Mouse (Mus musculus): ENCODE measurements around the gene Amer2. TPM values are rescaled to one million over a fixed set of nuclear protein-coding genes. Genes with fewer than 3 reads are reported as not detected.
"Not testable (repeated sequence)": the region's sequence is repeated elsewhere in the genome, so short reads cannot be mapped to it uniquely, and the experiment has no call there.

The Amer2 gene
- polyA plus RNA-seq (2016; fragmentation: Nextera tagmentation; extraction: Ambion mirVana): 8.2 and 13.5 TPM in 2 replicates

- no peaks in the 10 kb centered on the region for H3K36me3 ChIP-seq
- H3K4me1 ChIP-seq (replicated peaks): peaks cover 30% of the 10 kb centered on the region
- H3K27ac ChIP-seq: no peak within 1 kb of the TSS
- H3K4me3 ChIP-seq: no peak within 1 kb of the TSS
- 74% methylated on average over 1 of the region's 1 CpGs for WGBS
- no peaks in the 10 kb centered on the region for H3K9me3 ChIP-seq
- DNase-seq (ENCODE audit: low spot score): no peak
- H3K27me3 ChIP-seq (ENCODE audit: insufficient read depth, poor library complexity, severe bottlenecking): peaks cover 14% of the 10 kb centered on the region
These were observed at the start of gene Amer2 for GRCm38 (mm10) chr14:60372821-60373309. Amer2 (plus strand) TSS chr14:60373259.

GRCm38 (mm10) chr14:60340001-60340400 lies 33.1 kb upstream of the Amer2 start:
- H3K4me3 ChIP-seq; H3K9me3 ChIP-seq; H3K4me1 ChIP-seq (replicated peaks); H3K36me3 ChIP-seq; H3K27ac ChIP-seq; H3K27me3 ChIP-seq (ENCODE audit: insufficient read depth, poor library complexity, severe bottlenecking); DNase-seq (ENCODE audit: low spot score): not testable (repeated sequence)
- 90% methylated on average over 5 of the region's 5 CpGs for WGBS

DNA sequence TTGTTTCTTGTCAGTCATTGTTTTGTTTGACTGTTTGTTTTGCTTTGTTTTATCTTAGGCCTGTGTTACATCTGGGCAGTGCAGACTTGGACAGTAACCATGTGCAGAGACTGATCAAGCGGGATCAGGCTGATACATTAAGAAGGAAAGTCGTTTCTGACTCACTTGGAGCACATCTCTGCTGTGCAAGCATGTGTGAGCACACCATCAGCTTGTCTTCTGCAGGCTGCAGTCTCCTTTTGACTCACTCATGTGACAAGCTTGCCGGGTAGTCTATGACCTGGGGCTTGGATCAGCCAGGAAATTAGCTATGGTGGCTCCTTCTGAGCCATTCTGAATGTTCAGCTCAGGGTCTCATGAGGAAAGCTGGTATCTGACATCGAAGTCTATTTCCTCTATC lies 32.5 kb upstream of the Amer2 start:
- H3K27me3 ChIP-seq (ENCODE audit: insufficient read depth, poor library complexity, severe bottlenecking): no peaks in the 10 kb centered on the region
- DNase-seq (ENCODE audit: low spot score): no peak
- no peaks in the 10 kb centered on the region for H3K36me3 ChIP-seq
- no peak overlapping the region for H3K27ac ChIP-seq
- WGBS: 80% methylated on average over 4 of the region's 4 CpGs
- no peaks in the 10 kb centered on the region for H3K9me3 ChIP-seq
- H3K4me1 ChIP-seq (replicated peaks): no peaks in the 10 kb centered on the region
- H3K4me3 ChIP-seq: no peak overlapping the region

DNA sequence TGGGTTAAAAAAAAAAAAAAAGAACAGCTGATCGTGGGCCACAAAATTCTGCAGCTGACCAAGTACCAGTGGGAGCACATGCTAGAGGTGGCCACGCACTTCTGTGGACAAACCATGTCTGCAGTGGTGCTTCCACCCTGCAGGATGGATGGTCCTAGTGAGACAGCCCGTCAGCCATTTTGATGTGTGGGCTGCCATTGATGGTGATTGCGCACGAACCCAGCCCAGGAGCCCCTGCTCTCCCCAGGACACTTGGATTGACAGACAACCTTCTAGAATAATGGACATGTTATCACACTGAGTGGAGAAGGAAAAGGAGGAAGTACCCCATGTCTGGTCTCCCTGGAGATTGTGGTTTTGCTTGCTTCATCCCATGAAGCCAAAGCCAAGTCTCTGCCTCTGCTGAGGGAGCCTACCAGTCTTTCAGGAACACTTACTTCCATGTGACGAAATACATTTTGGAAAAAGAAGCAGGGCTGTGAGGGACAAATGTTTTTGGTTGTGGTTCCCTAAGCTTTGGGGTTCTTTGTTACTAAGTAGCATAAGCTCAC lies 27.7 kb upstream of the Amer2 start:
- H3K4me1 ChIP-seq (replicated peaks): no peaks in the 10 kb centered on the region
- no peak for DNase-seq (ENCODE audit: low spot score)
- no peak overlapping the region for H3K4me3 ChIP-seq
- H3K27ac ChIP-seq: no peak overlapping the region
- no peaks in the 10 kb centered on the region for H3K9me3 ChIP-seq
- WGBS: 92% methylated on average over 6 of the region's 6 CpGs
- H3K27me3 ChIP-seq (ENCODE audit: insufficient read depth, poor library complexity, severe bottlenecking): no peaks in the 10 kb centered on the region
- H3K36me3 ChIP-seq: no peaks in the 10 kb centered on the region

DNA sequence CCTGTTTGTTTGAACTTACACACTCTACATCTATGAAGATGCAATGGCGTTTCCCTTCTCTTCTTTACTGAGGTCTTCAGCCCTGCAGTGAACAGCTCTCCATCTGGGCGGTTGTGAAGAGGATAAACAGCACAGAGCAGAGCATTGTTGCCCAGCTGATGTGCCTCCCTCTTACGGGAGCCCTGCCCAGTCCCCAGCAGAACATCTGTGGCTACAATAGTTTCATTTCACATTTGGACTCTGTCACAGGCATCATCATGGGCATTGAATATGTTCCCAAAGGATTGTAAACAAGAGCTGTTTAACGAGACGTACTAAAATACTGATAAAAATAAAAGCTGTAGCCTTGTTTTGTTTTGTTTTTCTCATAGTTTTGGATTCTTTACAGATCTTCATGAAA lies 14.7 kb upstream of the Amer2 start:
- Histone ChIP-seq H3K4me1 (replicated peaks) (peaks cover 7% of the 10 kb centered on the region), H3K9me3 (no peaks in the 10 kb centered on the region), H3K4me3 (no peak overlapping the region), H3K27me3 (ENCODE audit: insufficient read depth, poor library complexity, severe bottlenecking) (no peaks in the 10 kb centered on the region), H3K27ac (no peak overlapping the region), H3K36me3 (no peaks in the 10 kb centered on the region)
- DNase-seq (ENCODE audit: low spot score): no peak
- whole genome bisulfite sequencing: 85% methylated on average over 5 of the region's 5 CpGs

GRCm38 (mm10) chr14:60361380-60362212 lies 11.5 kb upstream of the Amer2 start:
- Histone ChIP-seq H3K4me3 (no peak overlapping the region), H3K27ac (no peak overlapping the region), H3K27me3 (ENCODE audit: insufficient read depth, poor library complexity, severe bottlenecking) (no peaks in the 10 kb centered on the region), H3K36me3 (no peaks in the 10 kb centered on the region), H3K9me3 (no peaks in the 10 kb centered on the region), H3K4me1 (replicated peaks) (peaks cover 7% of the 10 kb centered on the region)
- no peak for DNase-seq (ENCODE audit: low spot score)
- WGBS: 69% methylated on average over 9 of the region's 9 CpGs

- no peak for DNase-seq (ENCODE audit: low spot score)
- Histone ChIP-seq H3K27me3 (ENCODE audit: insufficient read depth, poor library complexity, severe bottlenecking) (no peaks in the 10 kb centered on the region), H3K4me3 (no peak overlapping the region), H3K4me1 (replicated peaks) (peaks cover 23% of the 10 kb centered on the region), H3K27ac (no peak overlapping the region), H3K36me3 (no peaks in the 10 kb centered on the region), H3K9me3 (no peaks in the 10 kb centered on the region)
- whole genome bisulfite sequencing: 65% methylated on average over 1 of the region's 1 CpGs
These were observed 6.3 kb upstream of the Amer2 start for GRCm38 (mm10) chr14:60366729-60367128.

- H3K4me3 ChIP-seq: no peak overlapping the region
- no peaks in the 10 kb centered on the region for H3K27me3 ChIP-seq (ENCODE audit: insufficient read depth, poor library complexity, severe bottlenecking)
- H3K4me1 ChIP-seq (replicated peaks): peaks cover 21% of the 10 kb centered on the region
- H3K27ac ChIP-seq: no peak overlapping the region
- no peak for DNase-seq (ENCODE audit: low spot score)
- WGBS: 66% methylated on average over 9 of the region's 9 CpGs
- no peaks in the 10 kb centered on the region for H3K9me3 ChIP-seq
- no peaks in the 10 kb centered on the region for H3K36me3 ChIP-seq
These were observed 4.0 kb upstream of the Amer2 start for GRCm38 (mm10) chr14:60368769-60369666.

- Histone ChIP-seq H3K4me3 (no peak overlapping the region), H3K36me3 (no peaks in the 10 kb centered on the region), H3K27ac (no peak overlapping the region), H3K9me3 (no peaks in the 10 kb centered on the region), H3K4me1 (replicated peaks) (peaks cover 21% of the 10 kb centered on the region), H3K27me3 (ENCODE audit: insufficient read depth, poor library complexity, severe bottlenecking) (no peaks in the 10 kb centered on the region)
- WGBS: 66% methylated on average over 5 of the region's 5 CpGs
- no peak for DNase-seq (ENCODE audit: low spot score)
These were observed 3.3 kb upstream of the Amer2 start for GRCm38 (mm10) chr14:60369667-60370315.

GRCm38 (mm10) chr14:60377107-60377506 lies 4.0 kb downstream of the Amer2 start:
- 65% methylated on average over 2 of the region's 2 CpGs for WGBS
- no peak overlapping the region; the same call in 1 of the 2 replicates for H3K27ac ChIP-seq
- H3K4me3 ChIP-seq: peak overlapping the region; percentile 82; the same call in 1 of the 2 replicates
- H3K36me3 ChIP-seq: peaks cover 4% of the 10 kb centered on the region; the same call in 1 of the 2 replicates
- DNase-seq (ENCODE audit: low spot score): no peak
- no peaks in the 10 kb centered on the region for H3K9me3 ChIP-seq
- peaks cover 38% of the 10 kb centered on the region for H3K27me3 ChIP-seq (ENCODE audit: insufficient read depth, poor library complexity, severe bottlenecking)
- H3K4me1 ChIP-seq (replicated peaks): peaks cover 53% of the 10 kb centered on the region

GRCm38 (mm10) chr14:60377546-60377945 lies 4.5 kb downstream of the Amer2 start:
- WGBS: 27% methylated on average over 10 of the region's 10 CpGs
- Histone ChIP-seq H3K27me3 (ENCODE audit: insufficient read depth, poor library complexity, severe bottlenecking) (peaks cover 38% of the 10 kb centered on the region), H3K4me3 (peak overlapping the region; percentile 82), H3K9me3 (no peaks in the 10 kb centered on the region), H3K27ac (peak overlapping the region; percentile 95), H3K4me1 (replicated peaks) (peaks cover 56% of the 10 kb centered on the region), H3K36me3 (peaks cover 4% of the 10 kb centered on the region; the same call in 1 of the 2 replicates)
- peak; percentile 32 for DNase-seq (ENCODE audit: low spot score)

DNA sequence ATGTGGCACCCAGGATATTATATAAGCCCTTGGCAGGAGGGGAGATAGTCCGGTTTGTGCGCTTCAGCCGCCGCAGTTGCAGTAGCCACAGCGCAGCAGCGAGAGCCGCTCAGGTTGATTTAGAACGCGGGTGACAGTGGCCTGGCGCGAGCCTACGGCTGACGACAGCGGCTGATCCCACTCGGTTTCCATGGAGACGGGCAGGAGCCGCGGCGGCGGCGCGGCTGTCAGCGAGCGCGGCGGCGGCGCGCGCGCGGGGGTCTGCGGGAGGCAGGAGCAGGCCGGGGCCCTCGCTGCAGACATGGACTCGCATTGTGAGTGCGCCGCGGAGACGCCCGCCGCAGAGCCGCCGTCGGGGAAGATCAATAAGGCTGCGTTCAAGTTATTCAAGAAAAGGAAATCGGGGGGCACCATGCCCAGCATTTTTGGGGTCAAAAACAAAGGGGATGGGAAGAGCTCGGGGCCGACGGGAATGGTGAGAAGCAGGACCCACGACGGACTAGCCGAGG lies 5.1 kb downstream of the Amer2 start:
- peaks cover 57% of the 10 kb centered on the region for H3K4me1 ChIP-seq (replicated peaks)
- H3K27ac ChIP-seq: peak overlapping the region; percentile 95
- DNase-seq (ENCODE audit: low spot score): peak; percentile 87
- under 1% methylated on average over 53 of the region's 53 CpGs for WGBS
- peaks cover 38% of the 10 kb centered on the region for H3K27me3 ChIP-seq (ENCODE audit: insufficient read depth, poor library complexity, severe bottlenecking)
- H3K4me3 ChIP-seq: peak overlapping the region; percentile 82
- H3K36me3 ChIP-seq: peaks cover 4% of the 10 kb centered on the region; the same call in 1 of the 2 replicates
- no peaks in the 10 kb centered on the region for H3K9me3 ChIP-seq

Data from hindbrain, embryonic 10.5 days (tissue).